Mouse (Mus musculus) lung, adult 2 months (tissue): ENCODE measurements around the gene Thsd4. TPM values are rescaled to one million over a fixed set of nuclear protein-coding genes. Genes with fewer than 3 reads are reported as not detected.

Source experiments
- DNase-seq: peaks from one replicate; pipeline ENCODE4 v3.0.0; 2022
- H3K4me1 ChIP-seq: fragments of 200-500 bp; 2 replicates; pipeline ENCODE4 v1.6.1; 2011; ENCODE audit warnings: low read length; ENCODE audit not compliant: control insufficient read depth, insufficient read depth
- H3K4me3 ChIP-seq: fragments of 200-500 bp; replicated peaks from 2 replicates; pipeline ENCODE3; 2011; ENCODE audit warnings: low read depth, mild to moderate bottlenecking, control low read depth, low read length; ENCODE audit errors: extremely low read depth
- CTCF ChIP-seq: fragments of 200-500 bp; IDR thresholded peaks from 2 replicates; pipeline ENCODE4 v1.5.1; 2011; ENCODE audit warnings: mild to moderate bottlenecking, low read length, control low read depth; ENCODE audit not compliant: insufficient read depth
- POLR2A ChIP-seq: fragments of 200-500 bp; IDR thresholded peaks from 2 replicates; pipeline ENCODE4 v1.6.1; 2011; ENCODE audit warnings: low read depth, mild to moderate bottlenecking, control low read depth, low read length, borderline replicate concordance; ENCODE audit errors: extremely low read depth
- whole genome bisulfite sequencing: fragments of 180-500 bp; shearing (Covaris S2); methylation state at CpG from one replicate; pipeline ENCODE4 v1.1.7; 2018; 5-methylcytosine and 5-hydroxymethylcytosine counted together
- polyA plus RNA-seq: library from polyadenylated mRNA; depleted of rRNA; stranded (reverse); fragments of >200 nt; gene quantifications from 2 replicates; pipeline ENCODE4 v1.2.3, GENCODE M21; 2012

Thsd4 gene
- polyA plus RNA-seq, 1 experiment = 27.2 TPM

DNA sequence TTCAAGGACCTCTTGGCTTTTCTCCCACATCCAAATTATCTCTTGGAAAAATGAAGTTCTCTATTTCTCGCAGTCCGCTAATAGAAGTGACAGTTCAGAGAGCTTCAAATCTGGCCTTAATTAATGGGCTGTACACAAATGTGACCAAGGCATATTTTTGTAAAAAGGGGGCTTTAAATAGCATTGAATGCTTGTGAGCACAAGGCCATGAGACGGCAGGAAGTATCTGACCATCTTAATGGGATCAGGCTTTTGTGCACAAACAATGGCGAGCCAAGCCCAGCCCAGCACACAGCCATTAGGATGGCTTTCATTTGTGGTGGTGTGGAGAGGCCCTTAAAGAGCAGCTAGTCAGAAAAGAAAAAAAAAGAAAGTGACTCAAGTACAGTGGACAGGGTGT is 445.4 kb downstream of the Thsd4 start:
- 61% methylated on average over 4 of the region's 4 CpGs for WGBS
- Histone ChIP-seq H3K4me1 (no peaks in the 10 kb centered on the region), H3K4me3 (no peak overlapping the region)
- no peak for DNase-seq
- TF ChIP-seq POLR2A (no peak), CTCF (no peak)

DNA sequence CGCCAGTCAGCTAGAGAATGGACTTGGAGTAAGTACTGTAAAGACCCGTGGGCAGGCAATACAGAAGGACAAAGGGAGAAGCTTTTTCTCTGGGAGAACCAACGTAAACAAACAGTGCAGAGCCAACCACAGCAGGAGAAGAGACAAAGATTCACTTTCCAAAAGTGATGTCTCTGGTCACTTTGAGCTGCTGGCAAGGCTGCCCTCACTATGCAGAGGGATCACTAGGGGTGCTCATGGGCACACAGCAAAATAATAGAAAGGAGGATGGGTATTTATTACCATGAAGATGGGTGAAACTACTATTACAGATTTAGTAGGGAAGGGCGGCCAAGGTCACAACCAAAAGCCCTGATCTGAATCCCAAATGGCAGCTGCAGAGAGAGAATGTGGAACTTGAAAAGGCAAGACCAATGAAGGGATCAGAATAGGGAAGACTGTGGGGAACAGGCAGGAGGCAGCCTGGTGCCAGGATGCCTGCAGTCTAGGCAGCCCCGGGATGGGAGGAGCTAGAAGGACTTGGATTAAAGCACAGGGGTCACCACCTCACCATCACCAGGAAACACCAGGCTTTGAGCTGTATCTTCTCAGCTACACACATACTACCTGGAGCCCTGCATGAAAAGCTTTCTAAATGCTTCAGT is 450.1 kb downstream of the Thsd4 start:
- no peaks in the 10 kb centered on the region for H3K4me1 ChIP-seq
- H3K4me3 ChIP-seq = no peak overlapping the region
- WGBS = 60% methylated on average over 5 of the region's 5 CpGs
- DNase-seq = no peak
- no peak for TF ChIP-seq POLR2A
- TF ChIP-seq CTCF = no peak

DNA sequence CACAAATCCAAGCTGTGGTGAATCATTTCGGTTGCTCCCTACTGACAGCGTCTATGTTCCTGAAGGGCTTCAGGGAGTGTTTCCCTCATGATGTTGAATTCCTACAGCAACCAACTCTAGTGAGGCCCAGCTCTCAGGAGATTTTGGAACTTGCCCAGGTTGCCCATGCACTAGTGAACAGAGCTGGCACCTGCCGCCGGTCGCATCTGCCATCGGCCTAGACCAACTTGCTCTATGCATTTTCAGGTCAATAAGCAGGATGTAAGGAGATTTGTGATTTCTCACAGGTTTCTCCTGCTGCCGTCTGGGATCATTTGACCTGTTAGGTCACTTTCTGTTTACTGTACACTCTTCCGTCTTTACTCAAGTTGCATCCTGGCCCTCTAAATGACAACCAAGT is 454.6 kb downstream of the Thsd4 start:
- no peaks in the 10 kb centered on the region; the same call in 1 of the 2 replicates for H3K4me1 ChIP-seq
- TF ChIP-seq POLR2A (no peak), CTCF (no peak)
- no peak overlapping the region for H3K4me3 ChIP-seq
- WGBS = 87% methylated on average over 8 of the region's 8 CpGs
- DNase-seq = no peak

DNA sequence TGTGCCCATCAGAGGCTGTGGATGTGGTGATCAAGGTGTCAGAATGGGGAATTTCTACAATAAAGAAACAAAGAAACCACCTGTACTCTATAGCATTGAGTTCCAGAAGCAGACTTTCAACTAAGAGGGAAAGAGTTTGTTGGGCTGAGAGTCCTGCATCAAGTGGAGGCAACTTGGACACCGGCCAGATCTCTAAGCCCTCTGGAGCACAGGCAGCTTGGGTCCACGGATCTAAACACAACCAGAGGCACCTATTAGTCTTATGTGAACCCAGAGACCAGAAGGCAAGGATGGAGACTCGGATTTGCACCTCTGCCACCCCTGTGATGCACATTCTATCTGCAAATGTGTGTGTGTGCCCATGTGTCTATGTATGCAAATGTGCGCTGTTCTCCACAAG is 456.7 kb downstream of the Thsd4 start:
- WGBS = 73% methylated on average over 4 of the region's 4 CpGs
- no peak for DNase-seq
- Histone ChIP-seq H3K4me1 (no peaks in the 10 kb centered on the region; the same call in 1 of the 2 replicates), H3K4me3 (no peak overlapping the region)
- TF ChIP-seq POLR2A (no peak), CTCF (no peak)

DNA sequence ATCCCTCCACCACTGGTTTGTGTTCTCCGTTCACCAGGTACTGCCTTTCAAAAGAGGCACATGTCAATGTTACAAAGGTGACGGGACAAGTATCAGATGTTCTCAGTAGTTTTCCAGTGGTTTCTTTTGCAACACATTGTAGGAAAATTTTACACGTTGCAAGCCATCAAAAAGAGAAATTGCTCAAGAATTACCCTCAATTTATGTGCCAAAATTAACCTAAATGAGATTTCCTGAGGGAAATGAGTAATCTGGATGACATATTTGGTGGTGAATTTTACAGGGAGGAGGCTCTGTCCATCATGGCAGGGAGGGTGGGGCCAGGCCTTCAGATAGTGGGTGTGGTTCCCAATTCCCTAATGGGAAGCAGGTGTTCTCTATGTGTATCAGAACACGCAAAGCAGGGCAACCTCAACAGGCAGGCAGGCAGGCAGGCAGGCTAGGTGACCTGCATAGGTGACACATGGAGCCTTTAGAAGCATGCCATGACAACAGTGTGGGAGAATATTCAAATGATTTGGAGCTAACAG is 458.6 kb downstream of the Thsd4 start:
- TF ChIP-seq POLR2A (no peak), CTCF (no peak)
- WGBS = 64% methylated on average over 4 of the region's 4 CpGs
- DNase-seq = no peak

DNA sequence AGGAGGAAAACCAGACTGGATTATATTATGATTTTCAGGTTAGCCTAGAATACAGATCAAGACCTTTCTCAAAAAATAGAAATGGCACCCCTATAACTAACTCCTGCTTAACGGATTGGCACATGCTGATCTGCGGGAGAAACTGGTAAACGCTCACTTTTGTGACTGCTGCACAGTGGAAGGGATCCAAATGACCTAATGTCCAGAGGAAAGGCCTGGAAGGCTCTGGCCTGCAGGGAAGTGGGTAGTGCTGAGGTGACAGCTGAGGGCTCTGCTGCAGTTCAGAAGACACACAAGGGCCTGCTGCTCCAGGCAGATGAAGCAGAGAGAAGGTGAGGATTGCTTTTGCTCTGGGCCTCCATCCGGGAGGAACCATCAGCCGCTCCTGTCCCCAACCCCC is 465.7 kb downstream of the Thsd4 start:
- WGBS = 57% methylated on average over 5 of the region's 5 CpGs
- no peak for TF ChIP-seq POLR2A
- TF ChIP-seq CTCF = no peak
- Histone ChIP-seq H3K4me3 (no peak overlapping the region), H3K4me1 (peaks cover 2% of the 10 kb centered on the region; the same call in 1 of the 2 replicates)
- DNase-seq = no peak

More for the DNA sequence above, 458.6 kb downstream of the Thsd4 start:
- no peaks in the 10 kb centered on the region; the same call in 1 of the 2 replicates for H3K4me1 ChIP-seq
- no peak overlapping the region for H3K4me3 ChIP-seq

DNA sequence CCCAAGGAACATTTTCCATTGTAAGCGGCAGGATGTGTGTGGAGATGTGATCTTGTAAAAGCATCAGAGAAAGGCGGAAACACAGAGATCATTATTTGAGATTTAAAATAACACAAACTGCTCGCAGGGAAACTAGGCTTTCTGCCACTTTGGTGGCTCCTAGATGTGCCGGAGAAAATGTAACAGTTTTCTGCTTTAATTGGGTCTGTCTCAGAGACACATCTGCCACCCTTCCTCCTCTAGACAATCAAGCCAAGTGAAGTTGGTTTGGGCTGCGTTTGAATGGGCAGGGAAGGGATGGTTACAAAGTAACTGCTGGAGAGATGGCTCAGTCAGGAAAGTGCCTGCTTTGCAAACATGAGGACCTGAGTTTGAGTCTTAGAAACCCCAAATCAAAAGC is 466.9 kb downstream of the Thsd4 start:
- TF ChIP-seq POLR2A (no peak), CTCF (no peak)
- peaks cover 2% of the 10 kb centered on the region; the same call in 1 of the 2 replicates for H3K4me1 ChIP-seq
- DNase-seq = no peak
- 38% methylated on average over 5 of the region's 5 CpGs for WGBS
- no peak overlapping the region for H3K4me3 ChIP-seq

DNA sequence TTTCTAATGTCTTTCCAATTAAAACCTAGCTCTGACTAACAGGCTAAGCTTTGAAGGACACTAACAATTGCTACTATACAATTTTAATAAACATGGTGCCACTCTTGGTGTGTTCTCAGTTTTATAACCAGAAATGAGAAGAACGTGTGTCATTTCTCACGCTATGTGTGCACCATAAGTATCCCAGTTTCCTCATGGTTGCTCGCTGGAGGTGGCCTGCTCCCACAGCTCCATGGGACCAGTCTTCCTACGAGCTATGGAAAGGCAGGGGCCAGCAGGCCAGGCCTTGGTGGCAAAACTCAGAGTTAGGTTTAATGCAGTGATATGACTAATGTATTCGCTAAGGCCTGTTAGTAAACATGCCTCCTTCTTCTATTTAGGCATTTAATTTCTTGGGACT is 468.7 kb downstream of the Thsd4 start:
- no peak overlapping the region for H3K4me3 ChIP-seq
- no peak for DNase-seq
- H3K4me1 ChIP-seq = peaks cover 2% of the 10 kb centered on the region; the same call in 1 of the 2 replicates
- TF ChIP-seq POLR2A = no peak
- no peak for TF ChIP-seq CTCF
- 95% methylated on average over 5 of the region's 5 CpGs for WGBS

DNA sequence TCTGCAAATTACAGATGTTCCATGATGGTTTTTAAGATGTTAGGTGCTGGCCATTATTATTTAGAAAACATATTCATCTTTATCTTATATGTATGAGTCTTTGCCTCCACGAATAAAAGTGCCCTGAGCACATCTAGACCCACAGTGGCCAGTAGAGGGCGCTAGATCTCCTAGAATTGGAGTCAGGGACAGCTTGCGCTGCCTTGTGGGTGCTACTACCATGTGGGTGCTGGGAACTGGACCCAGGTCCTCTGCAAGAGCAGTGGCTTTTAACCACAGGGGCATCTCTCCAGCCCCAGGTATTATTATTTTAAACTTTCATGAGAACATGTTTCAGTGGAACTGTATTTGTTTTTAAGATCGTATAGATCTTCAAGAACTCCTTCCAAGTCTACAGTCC is 469.4 kb downstream of the Thsd4 start:
- DNase-seq = no peak
- TF ChIP-seq POLR2A = no peak
- no peak for TF ChIP-seq CTCF
- Histone ChIP-seq H3K4me3 (no peak overlapping the region), H3K4me1 (peaks cover 2% of the 10 kb centered on the region; the same call in 1 of the 2 replicates)
- 75% methylated on average over 4 of the region's 4 CpGs for WGBS

DNA sequence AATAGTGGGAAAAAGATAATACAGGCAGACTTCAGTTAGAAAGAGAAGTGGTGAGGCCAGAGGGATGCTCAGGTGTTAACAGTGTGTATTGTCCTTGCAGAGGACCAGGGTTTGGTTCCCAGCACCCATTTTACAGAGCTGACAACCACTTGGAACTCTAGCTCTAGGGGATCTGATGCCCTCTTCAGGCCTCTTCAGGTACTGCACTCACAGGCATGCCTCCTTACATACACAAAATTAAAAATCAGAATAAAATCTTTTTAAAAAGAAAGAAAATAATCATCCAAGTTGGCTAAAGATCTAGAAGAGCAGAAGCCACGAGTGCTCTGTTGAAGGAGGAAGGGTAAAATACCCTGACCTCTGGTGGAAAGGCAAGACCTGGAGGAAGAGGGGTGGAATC is 478.7 kb downstream of the Thsd4 start:
- TF ChIP-seq POLR2A = no peak
- no peak for TF ChIP-seq CTCF
- DNase-seq = no peak
- Histone ChIP-seq H3K4me3 (no peak overlapping the region), H3K4me1 (no peaks in the 10 kb centered on the region)
- 74% methylated on average over 1 of the region's 1 CpGs for WGBS
